ENCODE assay signal across 10 mouse cellular contexts in the genomic region with DNA sequence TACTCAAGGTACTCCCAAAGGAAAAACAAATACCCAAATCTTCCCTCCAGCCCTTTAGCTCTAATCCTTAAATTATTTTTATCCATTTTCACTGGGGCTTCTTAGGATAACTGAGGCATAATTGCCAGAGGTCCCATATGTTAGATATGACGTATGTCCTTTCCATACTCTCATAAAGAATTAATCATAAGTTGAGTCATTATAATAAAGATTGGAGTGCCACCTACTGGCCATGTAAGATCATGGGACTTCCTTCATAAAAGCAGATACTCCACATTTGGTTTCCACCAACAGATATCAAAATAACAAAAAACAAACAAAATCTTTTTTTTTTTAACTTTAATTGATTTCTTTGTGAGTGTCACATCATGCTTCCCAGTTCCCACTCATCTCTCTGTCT.
DNase-seq lines count a peak whose midpoint lies in the region; ATAC-seq and TF ChIP-seq lines count a peak whose summit lies in the region.
"Had no signal": no experiment of that assay in that cellular context is flagged by ENCODE, and none has a peak within 500 bp of the region (broad histone marks: within the 10 kb centered on the region; RNA-seq: fewer than 3 reads in every experiment).

No protein-coding gene starts in this region.

- H3K27ac ChIP-seq in kidney, postnatal 0 days = no peak overlapping the region
- H3K27ac ChIP-seq in kidney, embryonic 15.5 days = no peak overlapping the region

- H3K4me2 ChIP-seq in kidney, postnatal 0 days (ENCODE audit: low read length) = no peak overlapping the region
- no peak overlapping the region for H3K4me2 ChIP-seq in kidney, embryonic 15.5 days

- DNase-seq in CD4-positive, CD25-positive, alpha-beta regulatory T cell, adult 2 months (ENCODE audit: low read depth, low spot score) = peak; percentile 25
- DNase-seq in kidney, postnatal 0 days (ENCODE audit: low spot score) = peak; percentile 49
- DNase-seq in A20 (ENCODE audit: low read depth, low spot score) = peak; percentile 42
- DNase-seq in embryo, embryonic 10.5 days (ENCODE audit: low spot score) = peak; percentile 43
- DNase-seq in ovary, postnatal 14 days (ENCODE audit: low spot score) = no peak
- DNase-seq in cerebellum, adult 8-10 months = no peak
- DNase-seq: heart, postnatal 4 days; lung, postnatal 10 days had no signal

- TF ChIP-seq CTCF in kidney, postnatal 0 days (IDR thresholded peaks at IDR 0.05; ENCODE audit: low read depth) = peak; percentile 62

- H3K4me3 ChIP-seq in kidney, postnatal 0 days (replicated peaks; ENCODE audit: low read depth, low read length) = no peak overlapping the region
- H3K4me3 ChIP-seq in kidney, embryonic 15.5 days (replicated peaks) = no peak overlapping the region

- H3K27me3 ChIP-seq in kidney, postnatal 0 days (ENCODE audit: insufficient read depth, low read length) = no peaks in the 10 kb centered on the region
- no peaks in the 10 kb centered on the region for H3K27me3 ChIP-seq in kidney, embryonic 15.5 days

- no peaks in the 10 kb centered on the region for H3K9me3 ChIP-seq in kidney, postnatal 0 days (replicated peaks; ENCODE audit: low read length)
- no peaks in the 10 kb centered on the region for H3K9me3 ChIP-seq in kidney, embryonic 15.5 days (replicated peaks)

- 36% methylated on average over 1 of the region's 1 CpGs for WGBS in kidney, postnatal 0 days
- WGBS in kidney, embryonic 15.5 days = 29% methylated on average over 1 of the region's 1 CpGs

- no peaks in the 10 kb centered on the region for H3K4me1 ChIP-seq in kidney, postnatal 0 days (replicated peaks; ENCODE audit: insufficient read depth, low read length)
- H3K4me1 ChIP-seq in kidney, embryonic 15.5 days = no peaks in the 10 kb centered on the region

- no peak for ATAC-seq in CD4-positive, CD25-positive, alpha-beta regulatory T cell, adult 4 months
- ATAC-seq in kidney, postnatal 0 days (replicated peaks; ENCODE audit: low FRiP score, low read depth) = no peak
- ATAC-seq in kidney, embryonic 15.5 days (replicated peaks; ENCODE audit: low FRiP score) = no peak

- no peak overlapping the region for H3K9ac ChIP-seq in kidney, postnatal 0 days (ENCODE audit: low read depth, low read length)
- H3K9ac ChIP-seq in kidney, embryonic 15.5 days = no peak overlapping the region

- H3K36me3 ChIP-seq in kidney, postnatal 0 days (ENCODE audit: insufficient read depth, low read length) = no peaks in the 10 kb centered on the region
- H3K36me3 ChIP-seq in kidney, embryonic 15.5 days = no peaks in the 10 kb centered on the region

Comparison
In these comparisons a context has a peak if more than half of its experiments do, and no peak if none do; other contexts are left out.
1. DNase-seq: peak in CD4-positive, CD25-positive, alpha-beta regulatory T cell, adult 2 months (single experiment), kidney, postnatal 0 days (single experiment), A20 (single experiment) and embryo, embryonic 10.5 days (single experiment); none in ovary, postnatal 14 days (single experiment) and cerebellum, adult 8-10 months (single experiment).